Mouse (Mus musculus): ENCODE results near the gene Tulp2.
A peak's percentile ranks its signal among the peaks of the same experiment; 100 is the strongest.

Gene Tulp2

DNA sequence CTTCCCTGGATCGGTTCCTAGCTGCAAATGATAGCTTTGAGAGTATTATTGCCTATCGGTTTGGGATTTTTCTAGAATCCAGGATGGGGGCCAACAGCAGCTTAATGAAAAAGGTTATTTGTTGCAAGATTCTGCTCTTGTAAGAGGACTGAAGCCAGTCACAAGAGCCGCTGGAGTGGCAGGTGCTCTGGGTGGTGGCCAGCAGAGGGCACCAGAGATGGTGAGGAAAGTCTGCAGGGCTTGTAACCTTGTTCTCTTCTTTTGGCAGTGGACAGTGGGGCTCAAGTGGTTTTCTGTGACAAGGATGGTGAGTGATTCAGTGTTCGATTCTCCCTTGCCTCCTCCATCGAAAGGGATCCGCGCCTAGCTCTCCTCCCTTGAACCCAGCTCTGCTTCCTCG lies 74.1 kb downstream of the Tulp2 start:
- DNase-seq (ENCODE audit: low spot score) = peak; percentile 77

GRCm38 (mm10) chr7:45558907-45559306 lies 77.2 kb downstream of the Tulp2 start:
- DNase-seq (ENCODE audit: low spot score) = no peak

DNA sequence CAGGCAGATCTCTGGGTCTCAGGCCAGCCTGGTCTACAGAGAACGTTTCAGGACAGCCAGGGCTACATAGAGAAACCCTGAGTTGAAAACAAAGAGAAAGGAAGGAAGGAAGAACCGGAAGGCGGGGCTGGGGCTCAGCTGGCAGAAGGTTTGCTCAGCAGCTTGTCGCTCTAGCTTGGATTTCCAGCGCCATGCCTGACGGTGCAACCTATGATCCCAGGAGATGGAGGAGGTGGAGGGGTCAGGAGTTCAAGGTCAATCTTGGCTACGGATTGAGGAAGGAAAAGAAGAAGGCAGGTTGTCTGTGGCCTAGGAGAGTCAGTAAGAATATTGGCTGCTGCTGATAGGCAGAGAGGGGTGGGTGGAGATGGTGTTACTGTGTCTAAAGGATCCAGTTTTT lies 78.6 kb downstream of the Tulp2 start:
- peak; percentile 13 for DNase-seq (ENCODE audit: low spot score)

DNA sequence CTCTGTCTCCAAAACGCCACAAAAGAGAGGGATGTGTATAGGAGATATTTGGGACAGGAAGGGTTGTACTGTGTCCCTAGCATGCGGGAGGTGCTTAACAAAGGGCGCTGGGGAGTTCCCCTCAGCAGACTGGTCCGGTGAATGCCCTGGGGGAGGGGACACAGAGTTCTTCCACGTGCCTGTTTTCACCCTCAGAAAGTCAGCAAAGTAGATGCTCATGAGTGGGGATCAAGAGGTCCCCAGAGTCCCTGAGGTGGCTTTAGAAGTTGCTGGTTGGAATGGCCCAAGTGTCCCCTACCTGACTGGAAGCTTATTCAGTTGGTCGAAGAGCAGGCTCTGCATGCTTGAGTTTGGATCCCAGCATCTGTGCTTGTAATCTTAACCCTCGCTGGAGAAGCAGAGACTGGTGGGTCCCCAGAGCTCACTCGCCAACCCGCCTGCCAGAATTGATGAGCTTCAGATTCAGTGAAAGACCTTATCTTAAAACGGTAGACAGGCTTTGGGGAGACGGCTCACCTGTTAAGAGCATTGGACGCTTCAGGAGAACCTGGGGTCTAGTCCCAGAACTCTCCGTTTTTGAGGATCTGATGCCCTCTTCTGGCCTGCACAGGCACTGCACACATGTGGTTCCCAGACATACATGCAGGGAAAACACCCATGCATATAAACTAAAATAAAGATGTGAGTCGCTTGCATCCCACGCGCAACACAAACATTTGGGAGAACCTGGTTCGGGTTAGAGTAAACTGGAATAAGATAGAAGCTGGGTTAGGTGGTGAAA lies 79.4 kb downstream of the Tulp2 start:
- peak; percentile 78 for DNase-seq (ENCODE audit: low spot score)

- no peak for DNase-seq (ENCODE audit: low spot score)
These were observed 80.2 kb downstream of the Tulp2 start for GRCm38 (mm10) chr7:45561624-45562520.

DNA sequence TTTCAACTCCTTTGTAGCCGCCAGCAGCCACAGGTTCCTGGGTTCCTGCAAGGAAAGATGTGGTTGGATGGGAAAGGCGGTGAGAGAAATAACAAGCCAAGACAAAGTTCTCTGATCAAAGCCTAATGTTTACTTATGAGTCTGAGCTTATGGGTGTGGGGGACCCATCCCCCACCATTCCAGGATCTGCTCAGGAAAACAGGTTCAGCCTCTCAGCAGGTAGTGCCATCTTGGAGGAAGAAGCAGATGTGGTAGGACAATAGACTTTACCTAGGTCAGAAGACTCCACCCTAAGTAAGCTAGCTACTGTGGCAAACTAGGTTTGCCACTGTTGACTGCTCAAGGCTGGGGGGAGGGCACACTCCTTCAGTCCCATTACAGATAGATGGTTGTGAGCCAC lies 83.1 kb downstream of the Tulp2 start:
- no peak for DNase-seq (ENCODE audit: low spot score)

DNA sequence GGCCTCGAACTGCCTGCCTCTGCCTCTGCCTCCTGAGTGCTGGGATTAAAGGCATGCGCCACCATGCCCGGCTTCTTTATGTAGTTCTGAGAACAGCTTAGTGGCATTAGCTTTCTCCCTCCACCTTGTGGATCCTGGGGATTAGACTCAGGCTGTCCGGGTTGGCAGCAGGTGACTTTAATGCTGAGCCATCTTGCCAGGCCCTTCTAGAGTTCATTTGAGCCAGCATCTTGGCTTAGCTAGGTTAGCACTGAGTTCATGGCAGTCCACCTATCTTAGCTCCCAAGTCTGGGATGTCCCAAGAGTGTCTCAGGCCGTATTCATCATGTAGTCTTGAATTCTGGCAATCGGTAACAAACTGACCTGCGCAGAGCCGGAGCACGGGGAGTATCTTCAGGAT lies 83.8 kb downstream of the Tulp2 start:
- no peak for DNase-seq (ENCODE audit: low spot score)

- DNase-seq (ENCODE audit: low spot score) = no peak
These were observed 85.6 kb downstream of the Tulp2 start for GRCm38 (mm10) chr7:45567112-45567779.

DNA sequence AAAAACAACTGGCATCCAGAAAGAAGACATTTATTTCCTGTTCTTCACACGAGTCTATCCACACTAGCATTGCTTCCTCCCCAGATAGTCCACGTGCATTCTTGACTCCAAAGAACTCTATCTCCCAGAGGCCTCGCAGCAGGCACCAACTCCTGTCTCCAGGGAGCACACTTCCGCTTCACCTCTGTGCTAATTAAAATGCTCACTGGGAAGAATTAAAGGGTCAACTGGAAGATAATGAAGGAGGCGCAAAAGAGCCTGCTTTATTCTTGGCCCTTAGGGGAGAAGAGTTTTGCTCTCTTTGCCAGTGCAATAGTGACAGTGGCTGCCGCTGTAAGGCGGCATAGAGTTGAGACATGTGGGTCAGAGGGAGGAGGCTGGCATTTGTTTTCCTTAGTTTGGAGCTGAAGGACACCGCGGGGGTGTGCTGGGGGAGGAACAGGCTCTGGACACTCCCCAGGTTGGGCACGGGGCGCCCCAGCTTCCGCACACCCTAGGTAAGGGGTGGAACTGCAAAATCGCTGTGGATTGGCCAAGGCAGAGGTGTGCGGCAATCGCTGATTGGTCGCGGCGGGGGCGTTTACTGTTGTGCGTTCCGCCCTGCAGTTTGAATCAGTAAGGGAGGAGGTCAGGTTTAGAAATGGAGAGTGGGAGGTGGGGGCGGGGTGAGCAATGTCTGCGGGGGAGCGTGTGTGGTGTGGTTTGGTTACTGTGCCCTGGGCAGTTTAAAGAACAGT lies 86.3 kb downstream of the Tulp2 start:
- peak; percentile 85 for DNase-seq (ENCODE audit: low spot score)

DNA sequence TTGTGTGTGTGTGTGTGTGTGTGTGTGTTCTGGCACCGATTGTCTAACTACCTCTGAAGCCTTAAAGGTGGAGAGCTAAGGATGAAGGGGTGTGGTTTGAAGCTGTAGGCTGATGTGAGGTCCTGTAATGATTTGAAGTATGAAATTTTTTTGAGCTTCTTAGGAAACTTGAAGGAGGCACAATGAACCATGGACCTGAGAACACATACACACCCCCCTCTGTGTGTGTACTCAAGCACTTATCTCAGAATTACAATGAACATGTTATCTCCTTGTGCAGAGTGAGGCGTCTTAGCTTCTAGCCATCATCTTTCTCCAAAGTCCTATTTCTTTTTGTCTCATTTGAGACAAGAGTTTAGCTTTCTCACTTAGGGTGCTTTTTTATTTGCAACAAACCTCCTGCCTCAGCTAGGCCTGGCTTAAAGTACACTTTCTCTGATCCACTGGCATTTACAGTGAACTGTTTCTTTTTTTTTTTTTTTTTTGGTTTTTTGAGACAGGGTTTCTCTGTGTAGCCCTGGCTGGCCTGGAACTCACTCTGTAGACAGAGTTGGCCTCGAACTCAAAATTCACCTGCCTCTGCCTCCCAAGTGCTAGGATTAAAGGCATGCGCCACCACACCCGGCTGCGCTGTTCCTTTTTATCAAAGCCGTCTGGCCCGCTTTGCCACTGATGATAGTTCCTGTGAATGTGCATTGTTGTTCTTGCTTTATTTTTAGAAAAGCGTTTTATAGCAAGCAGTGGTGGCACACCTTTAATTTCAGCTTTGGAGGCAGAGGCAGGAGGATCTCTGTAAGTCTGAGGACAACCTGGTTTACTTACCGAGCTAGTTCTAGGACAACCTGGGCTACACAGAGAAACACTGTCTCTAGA lies 87.2 kb downstream of the Tulp2 start:
- no peak for DNase-seq (ENCODE audit: low spot score)

- peak; percentile 77 for DNase-seq (ENCODE audit: low spot score)
These were observed 88.5 kb downstream of the Tulp2 start, which contains the start of gene Bcat2 for GRCm38 (mm10) chr7:45570103-45570741. Gene Bcat2, plus strand, starts transcription at chr7:45570153.

- DNase-seq (ENCODE audit: low spot score) = no peak
These were observed 90.3 kb downstream of the Tulp2 start for GRCm38 (mm10) chr7:45571966-45572365.
